Mouse (Mus musculus): ENCODE measurements around the gene Zfp81.
A peak's percentile ranks its signal among the peaks of the same experiment; 100 is the strongest.
"Not testable (repeated sequence)": the region's sequence is repeated elsewhere in the genome, so short reads cannot be mapped to it uniquely, and the experiment has no call there.

The Zfp81 gene

DNA sequence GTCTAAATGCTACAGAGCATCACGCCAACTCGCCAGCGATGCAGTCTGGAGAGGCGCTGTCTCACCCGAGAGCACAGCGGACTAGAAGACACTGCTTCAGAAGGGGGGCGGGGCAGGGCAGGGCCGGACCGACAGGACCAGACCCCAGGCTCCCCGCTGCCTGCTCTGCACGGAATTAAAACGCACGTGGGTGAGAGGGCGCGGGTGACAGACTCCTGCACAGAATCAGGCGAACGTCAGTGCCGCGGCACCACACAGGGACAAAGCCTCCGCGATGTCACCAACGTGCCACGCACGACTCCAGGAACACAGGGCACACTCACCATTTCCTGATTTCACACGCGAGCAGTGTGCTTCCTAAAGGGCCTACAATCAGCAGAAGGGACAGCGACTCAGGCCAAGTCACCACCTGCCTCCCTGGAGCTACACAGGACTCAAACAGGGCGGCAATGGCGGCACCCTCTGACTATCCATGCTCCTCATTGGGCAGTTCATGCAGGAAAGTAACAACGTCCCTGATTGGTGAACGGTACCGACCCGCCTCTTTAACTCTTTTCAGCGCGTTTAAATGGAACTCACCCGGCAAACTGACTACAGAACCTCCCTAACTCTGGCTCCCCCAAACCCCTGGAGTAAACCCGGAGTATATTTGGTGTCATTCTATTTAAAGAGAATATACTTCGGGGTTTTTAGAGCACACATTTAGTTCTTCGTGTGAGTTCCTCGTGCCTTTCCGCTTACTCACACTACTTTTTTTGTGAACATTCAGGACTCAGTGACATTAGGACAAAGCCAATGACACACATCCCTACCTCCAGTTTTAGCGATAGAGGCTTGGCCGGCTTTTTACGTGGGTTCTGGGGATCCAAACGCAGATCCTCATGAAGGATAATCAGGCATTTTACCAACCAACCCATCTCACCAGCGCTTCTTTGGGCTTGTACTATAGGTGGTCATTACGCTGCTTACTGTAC is at the start of gene Zfp81:
Gene Zfp81 (minus strand): TSS at position 468 of the 974 bp plus-strand sequence.
- peak; percentile 61 to 72 for DNase-seq (ENCODE audit: low spot score in 2 of 2)

DNA sequence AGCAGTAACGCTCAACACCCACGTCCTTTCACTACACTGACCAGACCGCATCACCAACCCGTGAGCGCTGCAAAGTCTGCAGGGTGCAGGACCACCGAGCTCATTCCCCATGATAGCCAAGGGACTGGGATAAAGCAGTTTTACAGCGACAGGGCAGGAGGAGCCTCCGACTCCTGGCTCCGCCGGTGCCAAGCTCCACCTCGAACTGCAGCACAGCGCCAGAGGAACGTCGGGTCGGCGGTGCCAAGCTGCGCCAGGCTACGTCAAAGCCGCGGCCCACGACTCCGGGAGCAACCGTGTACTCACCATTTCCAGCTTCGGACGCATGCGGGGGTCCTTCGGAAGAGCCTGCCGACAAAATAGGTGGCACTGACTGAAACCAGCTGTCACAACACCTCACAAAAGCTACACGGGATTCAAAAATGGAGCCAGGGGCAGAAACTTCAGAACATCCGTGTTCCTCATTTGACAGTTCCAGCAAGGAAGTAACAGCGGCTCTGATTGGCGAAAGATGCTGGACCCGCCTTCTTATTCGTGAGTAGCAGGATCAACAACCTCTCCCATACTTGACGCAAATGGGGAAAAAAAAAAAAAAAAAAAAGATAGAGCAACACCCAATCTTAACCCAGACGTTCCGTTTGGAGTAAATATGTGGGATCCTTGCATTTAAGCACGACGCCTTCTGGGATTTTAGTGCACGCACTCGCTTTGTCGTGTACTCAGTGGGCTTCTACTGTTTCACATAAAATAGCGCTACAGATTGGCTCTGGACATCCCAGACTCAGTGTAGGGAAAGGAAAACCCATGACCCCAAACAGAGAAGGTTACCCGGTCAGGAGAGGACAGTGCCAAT is 35.7 kb upstream of the Zfp81 start, which contains the start of gene Zfp101:
Gene Zfp101 (minus strand): TSS at position 460 of the 853 bp plus-strand sequence.
- DNase-seq (ENCODE audit: low spot score in 2 of 2) = peak; percentile 62 to 79

DNA sequence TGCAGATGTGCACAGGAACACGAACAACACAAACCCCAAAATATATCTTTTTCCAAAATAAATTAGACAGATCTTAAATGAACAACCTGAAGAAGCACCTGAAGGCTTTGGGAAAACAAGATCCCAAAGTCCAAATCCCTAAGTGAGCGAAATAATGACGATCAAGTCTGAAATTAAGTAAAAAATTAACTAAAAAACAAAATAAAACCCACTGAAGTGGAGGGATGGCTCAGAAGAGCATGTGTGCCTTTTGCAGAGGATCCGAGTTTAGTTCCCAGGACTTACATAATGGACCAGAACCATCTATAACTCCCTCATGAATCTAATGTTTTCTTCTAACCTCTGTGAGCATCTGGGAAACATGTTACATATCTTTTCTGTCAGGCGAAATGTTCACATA is 33.6 kb upstream of the Zfp81 start:
- no peak for DNase-seq (ENCODE audit: low spot score in 2 of 2)

DNA sequence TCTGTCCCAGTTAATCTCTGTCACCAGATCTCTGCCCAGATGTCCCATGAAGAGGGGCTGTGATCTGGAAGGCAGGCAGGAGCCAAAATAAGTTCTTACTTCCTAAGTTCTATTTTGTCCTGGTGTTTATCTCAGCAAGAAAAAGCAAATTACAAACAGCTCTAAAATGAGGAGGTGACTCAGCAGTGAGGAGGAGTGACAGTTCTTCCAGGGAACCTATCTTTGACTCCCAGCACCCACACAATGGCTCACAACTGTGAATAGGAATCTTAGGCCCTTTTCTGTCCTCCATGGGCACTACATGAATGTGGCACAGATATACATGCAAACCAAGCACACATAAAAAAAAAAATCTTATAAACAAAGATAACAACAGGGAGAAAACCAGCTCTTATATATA is 27.0 kb upstream of the Zfp81 start:
- DNase-seq (ENCODE audit: low spot score in 2 of 2) = no peak

DNA sequence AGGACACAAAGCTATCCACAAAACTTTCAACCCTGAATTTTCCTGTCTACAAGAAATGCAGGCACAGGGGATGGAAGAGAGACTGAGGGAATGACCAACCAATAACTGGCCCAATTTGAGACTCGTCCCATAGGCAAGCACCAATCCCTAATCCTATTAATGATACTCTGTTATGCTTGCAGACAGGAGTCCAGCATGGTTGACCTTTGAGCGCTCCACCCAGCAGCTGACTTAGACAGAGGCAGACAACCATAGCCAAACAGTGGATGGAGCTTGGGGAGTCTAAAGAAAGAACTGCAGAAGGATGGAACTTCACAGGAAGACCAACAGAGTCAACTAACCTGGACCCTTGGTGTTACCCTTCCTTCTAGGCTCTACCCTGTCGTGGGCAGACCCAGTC is 14.1 kb upstream of the Zfp81 start:
- DNase-seq (ENCODE audit: low spot score in 2 of 2) = no peak

DNA sequence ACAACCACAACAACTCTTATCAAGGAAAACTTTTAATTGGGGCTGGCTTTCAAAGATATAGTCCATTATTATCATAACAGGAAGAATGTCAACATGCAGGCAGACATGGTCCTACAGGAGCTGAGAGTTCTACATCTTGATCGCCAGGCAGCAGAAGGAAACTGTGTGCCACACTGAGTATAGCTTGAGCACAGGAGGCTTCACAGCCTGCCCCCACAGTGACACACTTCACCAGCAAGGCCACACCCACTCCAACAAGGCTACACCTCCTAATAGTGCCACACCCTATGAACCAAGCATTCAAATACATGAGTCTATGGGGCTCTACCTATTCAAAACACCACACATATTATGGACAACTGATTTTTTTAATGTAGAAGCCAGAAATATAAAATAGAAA is 5.7 kb downstream of the Zfp81 start:
- DNase-seq (ENCODE audit: low spot score in 2 of 2) = no peak

DNA sequence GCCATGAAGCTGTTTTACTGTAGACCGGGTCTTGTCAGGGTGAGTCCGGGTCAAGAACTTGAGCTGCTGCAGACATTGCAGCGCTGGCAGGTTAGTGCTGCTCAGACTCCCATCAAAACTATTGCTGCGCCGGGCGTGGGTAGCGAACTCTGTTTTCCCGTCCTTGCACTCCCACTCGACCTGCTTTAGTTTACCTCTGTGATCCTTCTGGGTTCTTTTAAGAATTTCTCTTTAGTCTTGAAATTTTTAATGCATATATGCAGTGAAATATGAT is 68.9 kb downstream of the Zfp81 start:
- DNase-seq (ENCODE audit: low spot score in 2 of 2) = not testable (repeated sequence)

DNA sequence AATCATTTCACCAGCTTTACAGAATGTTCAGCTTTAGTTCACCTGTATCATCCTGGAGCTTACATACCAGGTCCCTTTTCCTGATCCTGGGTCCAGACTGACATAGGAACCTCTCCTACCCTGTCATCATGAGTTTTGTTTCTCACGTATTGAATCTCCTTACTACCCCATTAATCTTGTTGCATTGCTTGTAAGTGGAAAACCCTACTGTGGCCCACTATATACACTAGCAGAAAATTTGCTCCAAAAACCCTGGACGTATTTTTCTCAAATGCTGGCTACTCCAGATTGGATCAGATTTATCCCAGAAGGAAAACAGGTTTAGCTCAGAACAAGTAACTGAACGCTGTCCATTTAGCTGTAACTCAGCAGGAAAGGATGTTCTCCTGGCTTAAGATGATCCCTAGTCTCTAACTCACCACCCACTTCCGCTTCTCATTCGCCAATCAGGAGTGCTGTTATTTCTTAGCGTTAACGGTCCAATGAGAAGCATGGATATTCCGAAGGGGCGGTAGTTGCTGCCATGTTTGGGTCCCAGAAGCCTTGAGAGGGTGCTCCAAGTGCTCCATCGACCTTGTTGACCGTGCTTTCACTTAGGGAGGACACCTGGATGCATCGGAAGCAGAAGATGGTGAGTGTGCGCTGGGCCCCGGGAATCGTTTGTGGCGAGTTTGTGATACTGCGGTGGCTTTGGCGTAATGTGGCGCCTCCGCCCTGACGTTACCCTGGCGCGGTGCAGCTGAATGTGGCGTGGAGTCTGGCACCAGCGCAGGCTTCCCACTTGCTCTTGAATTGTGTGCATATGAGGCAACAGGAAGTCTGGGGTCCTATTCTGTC is 69.4 kb downstream of the Zfp81 start, which contains the start of gene Zfp955b:
Gene Zfp955b (plus strand): TSS at position 506 of the 837 bp plus-strand sequence.
- DNase-seq (ENCODE audit: low spot score in 2 of 2) = not testable (repeated sequence)
